12 mouse cellular contexts compared by ENCODE assay signal in genomic region chr4:41255564-41256210, GRCm38 (mm10). TPM values are rescaled to one million over a fixed set of nuclear protein-coding genes. Genes with fewer than 3 reads are reported as not detected.
A peak's percentile ranks its signal among the peaks of the same experiment; 100 is the strongest.
DNase-seq lines count a peak whose midpoint lies in the region; ATAC-seq and TF ChIP-seq lines count a peak whose summit lies in the region.
"Had no signal": no experiment of that assay in that cellular context is flagged by ENCODE, and none has a peak within 500 bp of the region (broad histone marks: within the 10 kb centered on the region; RNA-seq: fewer than 3 reads in every experiment).

No protein-coding gene starts in this region.

- H3K9ac ChIP-seq in heart, embryonic 14.5 days (ENCODE audit: low read length): peak overlapping the region; percentile 69
- no peak overlapping the region for H3K9ac ChIP-seq in liver, postnatal 0 days (replicated peaks)
- H3K9ac ChIP-seq: kidney, embryonic 15.5 days; limb, embryonic 15.5 days had no signal

- DNase-seq in cerebellum, adult 2 months: peak; percentile 31 to 51
- peak; percentile 39 to 80 for DNase-seq in left cerebral cortex, postnatal 25 days (ENCODE audit: low spot score in 2 of 2)
- DNase-seq in liver, postnatal 0 days: no peak
- DNase-seq in spleen, adult 18-20 months: no peak
- no peak for DNase-seq in urinary bladder, adult 2 months (ENCODE audit: low spot score)

- H3K27me3 ChIP-seq in cerebellum, adult 2 months (ENCODE audit: control insufficient read depth, insufficient read depth, low read length): no peaks in the 10 kb centered on the region
- no peaks in the 10 kb centered on the region for H3K27me3 ChIP-seq in heart, embryonic 14.5 days (ENCODE audit: control insufficient read depth, insufficient read depth, low read length)
- no peaks in the 10 kb centered on the region for H3K27me3 ChIP-seq in liver, postnatal 0 days (ENCODE audit: insufficient read depth, low read length)
- H3K27me3 ChIP-seq: kidney, embryonic 15.5 days; limb, embryonic 15.5 days; Patski had no signal

- intact Hi-C loops in left cerebral cortex, postnatal 25 days (cut with DNase I): no loop called here

- no peak for TF ChIP-seq POLR2A in cerebellum, adult 2 months (IDR thresholded peaks at IDR 0.05; ENCODE audit: borderline replicate concordance, insufficient read depth, low read length)

- no peak for TF ChIP-seq EP300 in liver, postnatal 0 days (IDR thresholded peaks at IDR 0.05; ENCODE audit: low read depth)

- no peak overlapping the region for H3K4me3 ChIP-seq in cerebellum, adult 2 months (replicated peaks; ENCODE audit: insufficient read depth, low read depth, low read length)
- H3K4me3 ChIP-seq in heart, embryonic 14.5 days (ENCODE audit: control insufficient read depth in 1 of 2, insufficient read depth in 1 of 2, low read depth in 1 of 2, low read length in 2 of 2): peak overlapping the region; percentile 19 to 27; a peak in 3 of 4 replicates
- H3K4me3 ChIP-seq in liver, postnatal 0 days (ENCODE audit: low read depth, low read length): no peak overlapping the region
- H3K4me3 ChIP-seq: kidney, embryonic 15.5 days; limb, embryonic 15.5 days; midbrain, embryonic 10.5 days had no signal

- H3K4me2 ChIP-seq in heart, embryonic 14.5 days (ENCODE audit: low read length): peak overlapping the region; percentile 75
- no peak overlapping the region for H3K4me2 ChIP-seq in liver, postnatal 0 days (ENCODE audit: low read depth, low read length)
- H3K4me2 ChIP-seq: kidney, embryonic 15.5 days; limb, embryonic 15.5 days had no signal

- peaks cover 13% of the 10 kb centered on the region for H3K36me3 ChIP-seq in heart, embryonic 14.5 days (ENCODE audit: control insufficient read depth, insufficient read depth, low read length)
- peaks cover 7% of the 10 kb centered on the region; the same call in 1 of the 2 replicates for H3K36me3 ChIP-seq in liver, postnatal 0 days (replicated peaks; ENCODE audit: insufficient read depth, low read length)

- no peaks in the 10 kb centered on the region for H3K9me3 ChIP-seq in heart, embryonic 14.5 days (ENCODE audit: control insufficient read depth, low read length)
- no peaks in the 10 kb centered on the region for H3K9me3 ChIP-seq in liver, postnatal 0 days (ENCODE audit: low read length)
- H3K9me3 ChIP-seq: kidney, embryonic 15.5 days; limb, embryonic 15.5 days; midbrain, embryonic 10.5 days had no signal

- 29% methylated on average over 12 of the region's 12 CpGs for WGBS in cerebellum, adult 2 months
- WGBS in heart, embryonic 14.5 days: 23% methylated on average over 12 of the region's 12 CpGs
- WGBS in liver, postnatal 0 days (ENCODE audit: insufficient replicate concordance): 85% methylated on average over 12 of the region's 12 CpGs

- ATAC-seq in cerebellum, adult (ENCODE audit: insufficient number of reproducible peaks, low FRiP score, low TSS enrichment): no peak
- ATAC-seq in activated CD4-positive, CD25-positive, alpha-beta regulatory T cell, adult 4 months: peak; percentile 66
- ATAC-seq in heart, embryonic 14.5 days (ENCODE audit: insufficient number of reproducible peaks, insufficient read depth, low FRiP score, low read depth): 0 out of 2 replicates have a peak, but pooled peaks have one; percentile 36
- no peak for ATAC-seq in liver, postnatal 0 days
- ATAC-seq: Patski had no signal

- peak overlapping the region; percentile 34; the same call in 1 of the 2 replicates for H3K27ac ChIP-seq in cerebellum, adult 2 months (ENCODE audit: insufficient read depth, low read length)
- H3K27ac ChIP-seq in heart, embryonic 14.5 days (replicated peaks in 1 of 2; ENCODE audit: control insufficient read depth in 1 of 2, insufficient read depth in 1 of 2, low read depth in 2 of 2, low read length in 2 of 2): peak overlapping the region; percentile 97 to 100
- H3K27ac ChIP-seq in liver, postnatal 0 days (ENCODE audit: low read depth): no peak overlapping the region
- H3K27ac ChIP-seq: kidney, embryonic 15.5 days; limb, embryonic 15.5 days; midbrain, embryonic 10.5 days had no signal

- no peak for TF ChIP-seq CTCF in cerebellum, adult 2 months (IDR thresholded peaks at IDR 0.05; ENCODE audit: borderline replicate concordance, insufficient read depth, low read depth, low read length)
- no peak for TF ChIP-seq CTCF in liver, postnatal 0 days (IDR thresholded peaks at IDR 0.05; ENCODE audit: low read depth)

- H3K4me1 ChIP-seq in cerebellum, adult 2 months (ENCODE audit: control insufficient read depth, insufficient read depth, low read length): peaks cover 5% of the 10 kb centered on the region
- peaks cover 8 to 26% of the 10 kb centered on the region in 2 experiments for H3K4me1 ChIP-seq in heart, embryonic 14.5 days (ENCODE audit: control insufficient read depth in 2 of 2, insufficient read depth in 2 of 2, low read length in 2 of 2)
- no peaks in the 10 kb centered on the region for H3K4me1 ChIP-seq in liver, postnatal 0 days (ENCODE audit: insufficient read depth)
- H3K4me1 ChIP-seq: limb, embryonic 15.5 days; midbrain, embryonic 10.5 days had no signal

RNA-seq across cellular contexts. Expression of gene Ubap2, which starts 19.3 kb away (rescaled TPM):
- 27.4 and 30.8 TPM in 2 replicates for polyA plus RNA-seq in cerebellum, adult 2 months (2012; rRNA removed)
- polyA plus RNA-seq in activated CD4-positive, CD25-positive, alpha-beta regulatory T cell, adult 4 months (2017; shearing (Covaris generic)): 10 to 100 TPM; 18.2 to 23.7 TPM
- 41.6 and 45.4 TPM in 2 replicates for polyA plus RNA-seq in heart, embryonic 14.5 days (2014; fragmentation: Nextera tagmentation; extraction: Ambion mirVana)
- total RNA-seq in left cerebral cortex, postnatal 25 days (2021): 10 to 100 TPM; 36.6 to 46.2 TPM
- polyA plus RNA-seq in liver, postnatal 0 days (2015; fragmentation: Nextera tagmentation; extraction: Ambion mirVana): 8.3 and 10.8 TPM in 2 replicates
- polyA plus RNA-seq in urinary bladder, adult 2 months (2012; rRNA removed): 19.0 and 30.8 TPM in 2 replicates

RNA-seq across cellular contexts. Expression of gene Dcaf12, which starts 59.0 kb away (rescaled TPM):
- 39.7 and 40.4 TPM in 2 replicates for polyA plus RNA-seq in cerebellum, adult 2 months (2012; rRNA removed)
- polyA plus RNA-seq in activated CD4-positive, CD25-positive, alpha-beta regulatory T cell, adult 4 months (2017; shearing (Covaris generic)): 10 to 100 TPM; 24.4 to 28.0 TPM
- polyA plus RNA-seq in heart, embryonic 14.5 days (2014; fragmentation: Nextera tagmentation; extraction: Ambion mirVana): 33.2 and 34.2 TPM in 2 replicates
- total RNA-seq in left cerebral cortex, postnatal 25 days (2021): 10 to 100 TPM; 46.1 to 48.0 TPM
- 35.8 and 39.6 TPM in 2 replicates for polyA plus RNA-seq in liver, postnatal 0 days (2015; fragmentation: Nextera tagmentation; extraction: Ambion mirVana)
- 37.1 and 38.5 TPM in 2 replicates for polyA plus RNA-seq in urinary bladder, adult 2 months (2012; rRNA removed)

Comparison
In these comparisons a context has a peak if more than half of its experiments do, and no peak if none do; other contexts are left out.
1. DNase-seq: peak in cerebellum, adult 2 months (2 of 2) and left cerebral cortex, postnatal 25 days (2 of 2); none in liver, postnatal 0 days (single experiment), spleen, adult 18-20 months (0 of 2) and urinary bladder, adult 2 months (single experiment).
2. H3K4me3 ChIP-seq: peak in heart, embryonic 14.5 days (2 of 2); none in cerebellum, adult 2 months (single experiment) and liver, postnatal 0 days (single experiment).
3. ATAC-seq: peak in activated CD4-positive, CD25-positive, alpha-beta regulatory T cell, adult 4 months (single experiment) and heart, embryonic 14.5 days (single experiment); none in cerebellum, adult (single experiment) and liver, postnatal 0 days (single experiment).